Mouse (Mus musculus): Measurements from ENCODE around the gene Dach1. TPM values are rescaled to one million over a fixed set of nuclear protein-coding genes. Genes with fewer than 3 reads are reported as not detected.

Dach1 gene
- 8.0 and 11.1 TPM in 2 replicates for polyA plus RNA-seq (2012; rRNA removed)
- polyA plus RNA-seq (2014; fragmentation: Nextera tagmentation; extraction: Ambion mirVana) = 7.4 and 10.8 TPM in 2 replicates

- 1% methylated on average over 32 of the region's 32 CpGs for WGBS
Measured at GRCm38 (mm10) chr14:98169421-98170076, at the start of gene Dach1. TSS of gene Dach1 (minus strand) at chr14:98169765.

GRCm38 (mm10) chr14:98200089-98200488, 30.5 kb upstream of the Dach1 start:
- H3K4me1 ChIP-seq (ENCODE audit: control insufficient read depth, insufficient read depth, low read length) = no peaks in the 10 kb centered on the region
- TF ChIP-seq POLR2A (IDR thresholded peaks at IDR 0.05; ENCODE audit: borderline replicate concordance, extremely low read depth, insufficient read depth, insufficient read length) = no peak
- 89% methylated on average over 3 of the region's 3 CpGs for WGBS
- H3K27me3 ChIP-seq (ENCODE audit: control insufficient read depth, insufficient read depth, low read length) = no peaks in the 10 kb centered on the region
- no peak overlapping the region for H3K9ac ChIP-seq (ENCODE audit: low read depth, low read length, severe bottlenecking)
- DNase-seq (ENCODE audit: low spot score) (no peak), ATAC-seq (ENCODE audit: low FRiP score, low read depth) (no peak)
- H3K4me3 ChIP-seq (replicated peaks; ENCODE audit: low read length) = no peak overlapping the region
- no peak overlapping the region for H3K27ac ChIP-seq (replicated peaks; ENCODE audit: low read depth, low read length)
- no peaks in the 10 kb centered on the region for H3K9me3 ChIP-seq (ENCODE audit: control insufficient read depth, low read length)
- H3K36me3 ChIP-seq (ENCODE audit: control insufficient read depth, insufficient read depth, low read length) = no peaks in the 10 kb centered on the region
- no peak overlapping the region for H3K4me2 ChIP-seq (replicated peaks; ENCODE audit: low read depth, low read length, severe bottlenecking)

More at GRCm38 (mm10) chr14:98169421-98170076, at the start of gene Dach1:
- peak within 1 kb of the TSS; percentile 77 for H3K27ac ChIP-seq (replicated peaks; ENCODE audit: low read depth, low read length)
- H3K36me3 ChIP-seq (ENCODE audit: control insufficient read depth, insufficient read depth, low read length) = no peaks in the 10 kb centered on the region
- ATAC-seq (ENCODE audit: low FRiP score, low read depth) (peak; percentile 82), DNase-seq (ENCODE audit: low spot score) (peak; percentile 76)
- 0 out of 2 replicates have a peak, but pooled peaks cover 5% of the 10 kb centered on the region for H3K4me1 ChIP-seq (ENCODE audit: control insufficient read depth, insufficient read depth, low read length)
- H3K4me2 ChIP-seq (replicated peaks; ENCODE audit: low read depth, low read length, severe bottlenecking) = peak within 1 kb of the TSS; percentile 78
- no peaks in the 10 kb centered on the region for H3K9me3 ChIP-seq (ENCODE audit: control insufficient read depth, low read length)
- peak within 1 kb of the TSS; percentile 78 for H3K4me3 ChIP-seq (replicated peaks; ENCODE audit: low read length)
- H3K27me3 ChIP-seq (ENCODE audit: control insufficient read depth, insufficient read depth, low read length) = no peaks in the 10 kb centered on the region
- peak; percentile 32; the same call in 1 of the 2 replicates for TF ChIP-seq POLR2A (IDR thresholded peaks at IDR 0.05; ENCODE audit: borderline replicate concordance, extremely low read depth, insufficient read depth, insufficient read length)
- H3K9ac ChIP-seq (ENCODE audit: low read depth, low read length, severe bottlenecking) = peak within 1 kb of the TSS; percentile 79

- DNase-seq (ENCODE audit: low spot score) (peak; percentile 61), ATAC-seq (ENCODE audit: low FRiP score, low read depth) (peak; percentile 30; the same call in 1 of the 2 replicates)
- Histone ChIP-seq H3K4me1 (ENCODE audit: control insufficient read depth, insufficient read depth, low read length) (no peaks in the 10 kb centered on the region), H3K27me3 (ENCODE audit: control insufficient read depth, insufficient read depth, low read length) (no peaks in the 10 kb centered on the region), H3K36me3 (ENCODE audit: control insufficient read depth, insufficient read depth, low read length) (no peaks in the 10 kb centered on the region), H3K4me3 (replicated peaks; ENCODE audit: low read length) (no peak overlapping the region), H3K4me2 (replicated peaks; ENCODE audit: low read depth, low read length, severe bottlenecking) (no peak overlapping the region), H3K27ac (replicated peaks; ENCODE audit: low read depth, low read length) (no peak overlapping the region), H3K9ac (ENCODE audit: low read depth, low read length, severe bottlenecking) (no peak overlapping the region), H3K9me3 (ENCODE audit: control insufficient read depth, low read length) (no peaks in the 10 kb centered on the region)
- no peak for TF ChIP-seq POLR2A (IDR thresholded peaks at IDR 0.05; ENCODE audit: borderline replicate concordance, extremely low read depth, insufficient read depth, insufficient read length)
- WGBS = 0% methylated on average over 1 of the region's 1 CpGs
Measured at GRCm38 (mm10) chr14:98181545-98181944, 12.0 kb upstream of the Dach1 start.

- 0 out of 2 replicates have a peak, but pooled peaks cover 5% of the 10 kb centered on the region for H3K4me1 ChIP-seq (ENCODE audit: control insufficient read depth, insufficient read depth, low read length)
- no peak overlapping the region for H3K4me2 ChIP-seq (replicated peaks; ENCODE audit: low read depth, low read length, severe bottlenecking)
- no peaks in the 10 kb centered on the region for H3K36me3 ChIP-seq (ENCODE audit: control insufficient read depth, insufficient read depth, low read length)
- TF ChIP-seq POLR2A (IDR thresholded peaks at IDR 0.05; ENCODE audit: borderline replicate concordance, extremely low read depth, insufficient read depth, insufficient read length) = no peak
- H3K9me3 ChIP-seq (ENCODE audit: control insufficient read depth, low read length) = no peaks in the 10 kb centered on the region
- no peak for ATAC-seq (ENCODE audit: low FRiP score, low read depth)
- H3K9ac ChIP-seq (ENCODE audit: low read depth, low read length, severe bottlenecking) = no peak overlapping the region
- no peak for DNase-seq (ENCODE audit: low spot score)
- H3K4me3 ChIP-seq (replicated peaks; ENCODE audit: low read length) = no peak overlapping the region
- 29% methylated on average over 2 of the region's 2 CpGs for WGBS
- H3K27ac ChIP-seq (replicated peaks; ENCODE audit: low read depth, low read length) = no peak overlapping the region
- H3K27me3 ChIP-seq (ENCODE audit: control insufficient read depth, insufficient read depth, low read length) = no peaks in the 10 kb centered on the region
Measured at GRCm38 (mm10) chr14:98173831-98174230, 4.3 kb upstream of the Dach1 start.

GRCm38 (mm10) chr14:98172394-98172905, 2.9 kb upstream of the Dach1 start:
- H3K9me3 ChIP-seq (ENCODE audit: control insufficient read depth, low read length) = no peaks in the 10 kb centered on the region
- no peak for TF ChIP-seq POLR2A (IDR thresholded peaks at IDR 0.05; ENCODE audit: borderline replicate concordance, extremely low read depth, insufficient read depth, insufficient read length)
- no peak for ATAC-seq (ENCODE audit: low FRiP score, low read depth)
- no peaks in the 10 kb centered on the region for H3K36me3 ChIP-seq (ENCODE audit: control insufficient read depth, insufficient read depth, low read length)
- H3K4me3 ChIP-seq (replicated peaks; ENCODE audit: low read length) = no peak overlapping the region
- no peak overlapping the region for H3K27ac ChIP-seq (replicated peaks; ENCODE audit: low read depth, low read length)
- no peak overlapping the region for H3K9ac ChIP-seq (ENCODE audit: low read depth, low read length, severe bottlenecking)
- H3K4me1 ChIP-seq (ENCODE audit: control insufficient read depth, insufficient read depth, low read length) = 0 out of 2 replicates have a peak, but pooled peaks cover 5% of the 10 kb centered on the region
- DNase-seq (ENCODE audit: low spot score) = no peak
- no peaks in the 10 kb centered on the region for H3K27me3 ChIP-seq (ENCODE audit: control insufficient read depth, insufficient read depth, low read length)
- H3K4me2 ChIP-seq (replicated peaks; ENCODE audit: low read depth, low read length, severe bottlenecking) = no peak overlapping the region
- WGBS = 11% methylated on average over 5 of the region's 5 CpGs

All from limb, embryonic 14.5 days (tissue).